Mouse (Mus musculus) intestine, embryonic 16.5 days (tissue): ENCODE measurements at regions not wholly inside any gene's neighbourhood (a gene's known extent, or its start where the extent isn't known, plus 50 kb on each side); places are given as distances from the start of the nearest gene placed in this dataset.

Source experiments
- ATAC-seq: fragments of 200-750 bp; cut with Nextera tagmentation; 2 replicates; pipeline ENCODE4 v1.8.0; 2017; ENCODE audit warnings: moderate TSS enrichment, moderate library complexity
- H3K27ac ChIP-seq: fragments of 300-500 bp; sonication (generic); 2 replicates; pipeline ENCODE4 v1.5.1; 2014; ENCODE audit warnings: mild to moderate bottlenecking, low read length
- H3K27me3 ChIP-seq: fragments of 300-500 bp; sonication (generic); replicated peaks from 2 replicates; pipeline ENCODE4 v1.6.1; 2014; ENCODE audit warnings: low read length, control low read depth, mixed read lengths; ENCODE audit not compliant: control insufficient read depth, insufficient read depth
- H3K36me3 ChIP-seq: fragments of 300-500 bp; sonication (generic); 2 replicates; pipeline ENCODE4 v1.6.1; 2014; ENCODE audit warnings: low read length, control low read depth; ENCODE audit not compliant: control insufficient read depth, insufficient read depth
- H3K4me1 ChIP-seq: fragments of 300-500 bp; sonication (generic); 2 replicates; pipeline ENCODE4 v1.6.1; 2014; ENCODE audit warnings: low read length, control low read depth, mixed read lengths; ENCODE audit not compliant: control insufficient read depth, insufficient read depth
- H3K4me2 ChIP-seq: fragments of 300-500 bp; sonication (generic); 2 replicates; pipeline ENCODE4 v1.6.1; 2014; ENCODE audit warnings: low read depth, low read length, control low read depth
- H3K4me3 ChIP-seq: fragments of 300-500 bp; sonication (generic); 2 replicates; pipeline ENCODE4 v1.5.1; 2014; ENCODE audit warnings: mild to moderate bottlenecking, low read length
- H3K9ac ChIP-seq: fragments of 300-500 bp; sonication (generic); 2 replicates; pipeline ENCODE4 v1.6.1; 2014; ENCODE audit warnings: low read depth, low read length
- H3K9me3 ChIP-seq: fragments of 300-500 bp; sonication (generic); 2 replicates; pipeline ENCODE4 v1.6.1; 2016; ENCODE audit warnings: low read length, control low read depth; ENCODE audit not compliant: control insufficient read depth
- WGBS: fragments of 180-500 bp; shearing (Covaris S2); extraction: QIAGEN DNeasy Blood & Tissue Kit; methylation state at CpG from one replicate; pipeline ENCODE4 v1.1.7; 2014; 5-methylcytosine and 5-hydroxymethylcytosine counted together

GRCm38 (mm10) chr4:62870391-62870983, 94.9 kb upstream of the Zfp618 start:
- ATAC-seq: no peak
- Histone ChIP-seq H3K36me3 (no peaks in the 10 kb centered on the region), H3K4me1 (no peaks in the 10 kb centered on the region), H3K9ac (no peak overlapping the region), H3K27ac (no peak overlapping the region), H3K27me3 (no peaks in the 10 kb centered on the region), H3K9me3 (no peaks in the 10 kb centered on the region), H3K4me2 (no peak overlapping the region), H3K4me3 (no peak overlapping the region)
- 63% methylated on average over 14 of the region's 14 CpGs for WGBS

- Histone ChIP-seq H3K4me2 (no peak overlapping the region), H3K4me3 (no peak overlapping the region), H3K4me1 (no peaks in the 10 kb centered on the region), H3K9ac (no peak overlapping the region), H3K9me3 (no peaks in the 10 kb centered on the region), H3K27ac (no peak overlapping the region), H3K27me3 (no peaks in the 10 kb centered on the region), H3K36me3 (no peaks in the 10 kb centered on the region)
- 80% methylated on average over 10 of the region's 10 CpGs for WGBS
- ATAC-seq: no peak
These were observed 92.8 kb upstream of the Zfp618 start for GRCm38 (mm10) chr4:62872562-62872961.

- Histone ChIP-seq H3K27me3 (no peaks in the 10 kb centered on the region), H3K4me3 (no peak overlapping the region), H3K27ac (no peak overlapping the region), H3K9me3 (no peaks in the 10 kb centered on the region), H3K4me2 (no peak overlapping the region), H3K4me1 (no peaks in the 10 kb centered on the region), H3K9ac (no peak overlapping the region), H3K36me3 (no peaks in the 10 kb centered on the region)
- no peak for ATAC-seq
- WGBS: 75% methylated on average over 12 of the region's 12 CpGs
These were observed 91.4 kb upstream of the Zfp618 start for GRCm38 (mm10) chr4:62873986-62874385.

- no peak for ATAC-seq
- H3K4me1 ChIP-seq: no peaks in the 10 kb centered on the region
- H3K27ac ChIP-seq: no peak overlapping the region
- H3K9ac ChIP-seq: no peak overlapping the region
- no peak overlapping the region for H3K4me2 ChIP-seq
- no peaks in the 10 kb centered on the region for H3K9me3 ChIP-seq
- no peaks in the 10 kb centered on the region for H3K36me3 ChIP-seq
- no peak overlapping the region for H3K4me3 ChIP-seq
- 82% methylated on average over 7 of the region's 7 CpGs for WGBS
- H3K27me3 ChIP-seq: no peaks in the 10 kb centered on the region
These were observed 87.3 kb upstream of the Zfp618 start for GRCm38 (mm10) chr4:62878063-62878462.

- H3K27me3 ChIP-seq: no peaks in the 10 kb centered on the region
- no peak overlapping the region for H3K9ac ChIP-seq
- no peak for ATAC-seq
- no peaks in the 10 kb centered on the region for H3K36me3 ChIP-seq
- H3K9me3 ChIP-seq: no peaks in the 10 kb centered on the region
- no peak overlapping the region for H3K4me2 ChIP-seq
- 92% methylated on average over 3 of the region's 3 CpGs for WGBS
- no peaks in the 10 kb centered on the region for H3K4me1 ChIP-seq
- no peak overlapping the region for H3K4me3 ChIP-seq
- H3K27ac ChIP-seq: no peak overlapping the region
These were observed 86.4 kb upstream of the Zfp618 start for GRCm38 (mm10) chr4:62878927-62879326.

GRCm38 (mm10) chr4:62881824-62882223, 83.5 kb upstream of the Zfp618 start:
- no peak overlapping the region for H3K4me3 ChIP-seq
- H3K27ac ChIP-seq: no peak overlapping the region
- H3K27me3 ChIP-seq: no peaks in the 10 kb centered on the region
- no peaks in the 10 kb centered on the region for H3K4me1 ChIP-seq
- H3K4me2 ChIP-seq: no peak overlapping the region
- no peak overlapping the region for H3K9ac ChIP-seq
- WGBS: 79% methylated on average over 10 of the region's 11 CpGs
- no peaks in the 10 kb centered on the region for H3K36me3 ChIP-seq
- no peaks in the 10 kb centered on the region for H3K9me3 ChIP-seq
- ATAC-seq: no peak

- H3K4me1 ChIP-seq: no peaks in the 10 kb centered on the region
- no peak overlapping the region for H3K27ac ChIP-seq
- H3K4me3 ChIP-seq: no peak overlapping the region
- H3K36me3 ChIP-seq: no peaks in the 10 kb centered on the region
- no peak overlapping the region for H3K4me2 ChIP-seq
- no peak overlapping the region for H3K9ac ChIP-seq
- 83% methylated on average over 8 of the region's 8 CpGs for WGBS
- ATAC-seq: no peak
- no peaks in the 10 kb centered on the region for H3K27me3 ChIP-seq
- no peaks in the 10 kb centered on the region for H3K9me3 ChIP-seq
These were observed 83.1 kb upstream of the Zfp618 start for GRCm38 (mm10) chr4:62882276-62882675.

- H3K27me3 ChIP-seq: no peaks in the 10 kb centered on the region
- ATAC-seq: no peak
- H3K36me3 ChIP-seq: no peaks in the 10 kb centered on the region
- H3K9ac ChIP-seq: no peak overlapping the region
- no peaks in the 10 kb centered on the region for H3K4me1 ChIP-seq
- no peaks in the 10 kb centered on the region for H3K9me3 ChIP-seq
- 82% methylated on average over 7 of the region's 7 CpGs for WGBS
- no peak overlapping the region for H3K27ac ChIP-seq
- no peak overlapping the region for H3K4me3 ChIP-seq
- H3K4me2 ChIP-seq: no peak overlapping the region
These were observed 76.6 kb upstream of the Zfp618 start for GRCm38 (mm10) chr4:62888736-62889135.

- no peaks in the 10 kb centered on the region for H3K27me3 ChIP-seq
- WGBS: 49% methylated on average over 4 of the region's 4 CpGs
- no peak overlapping the region for H3K4me2 ChIP-seq
- H3K9me3 ChIP-seq: no peaks in the 10 kb centered on the region
- ATAC-seq: 0 out of 2 replicates have a peak, but pooled peaks have one; percentile 28
- no peak overlapping the region for H3K27ac ChIP-seq
- H3K4me3 ChIP-seq: no peak overlapping the region
- H3K4me1 ChIP-seq: no peaks in the 10 kb centered on the region
- H3K36me3 ChIP-seq: no peaks in the 10 kb centered on the region
- no peak overlapping the region for H3K9ac ChIP-seq
These were observed 75.7 kb upstream of the Zfp618 start for GRCm38 (mm10) chr4:62889708-62890107.
